Mouse (Mus musculus): ENCODE measurements around the gene Gm49387. TPM values are rescaled to one million over a fixed set of nuclear protein-coding genes. Genes with fewer than 3 reads are reported as not detected.

The Gm49387 gene
- polyA plus RNA-seq (2016; fragmentation: Nextera tagmentation; extraction: Ambion mirVana) = 0.74 and 2.4 TPM in 2 replicates

DNA sequence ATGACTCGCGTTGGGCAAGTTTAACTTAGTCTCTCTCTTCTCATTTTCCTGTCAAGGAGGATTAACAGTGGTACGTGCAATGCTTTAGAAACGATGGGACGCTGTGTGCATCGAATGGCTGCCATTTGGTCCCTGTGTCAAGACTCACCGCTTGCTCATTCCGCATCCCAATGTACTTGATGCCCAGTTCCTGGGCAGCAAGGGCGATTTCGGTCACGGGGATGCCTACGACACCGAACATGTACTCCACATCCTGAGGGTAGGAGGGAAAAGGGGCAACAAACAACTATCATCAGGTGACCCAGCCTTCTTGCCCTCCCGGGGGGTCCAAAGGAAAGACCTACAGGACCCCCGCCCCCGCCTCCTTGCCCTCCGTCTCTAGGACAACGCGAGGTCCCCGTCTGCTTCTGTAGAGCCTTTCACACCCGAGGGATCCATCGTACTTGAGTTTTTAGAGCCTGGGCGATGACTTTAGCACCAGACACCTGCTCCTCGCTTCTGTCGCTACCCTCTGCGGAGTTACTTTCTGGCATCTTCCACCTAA, at the start of gene Gm49387:
Gene Gm49387, minus strand, starts transcription at position 533 of the 544 bp plus-strand sequence.
- peak within 1 kb of the TSS; percentile 73 for H3K4me3 ChIP-seq
- H3K4me1 ChIP-seq = peaks cover 18% of the 10 kb centered on the region
- no peak for DNase-seq (ENCODE audit: low spot score)
- 6% methylated on average over 26 of the region's 26 CpGs for WGBS
- no peaks in the 10 kb centered on the region for H3K9me3 ChIP-seq
- H3K27me3 ChIP-seq (ENCODE audit: insufficient read depth, poor library complexity, severe bottlenecking) = no peaks in the 10 kb centered on the region
- peak within 1 kb of the TSS; percentile 94 for H3K27ac ChIP-seq
- no peaks in the 10 kb centered on the region for H3K36me3 ChIP-seq

DNA sequence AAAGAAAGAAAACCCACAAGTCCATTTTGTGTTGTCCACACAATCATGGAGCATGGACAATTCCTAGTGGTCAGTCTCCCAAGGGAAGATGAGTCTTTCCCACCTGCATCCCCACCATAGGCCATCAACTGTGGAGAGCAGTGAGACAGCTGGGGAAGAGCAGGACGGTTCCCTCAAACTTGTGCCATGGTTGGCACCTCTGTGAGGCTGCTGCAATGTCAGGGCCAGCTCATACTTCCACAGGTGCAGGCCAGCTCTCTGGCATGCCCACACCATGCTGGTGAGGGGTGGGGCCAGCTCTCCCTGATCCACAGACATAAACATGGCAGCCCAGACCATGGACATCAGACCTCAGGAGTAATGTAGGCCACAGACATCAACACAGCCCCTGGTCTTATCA, 45.6 kb upstream of the Gm49387 start:
- Histone ChIP-seq H3K36me3 (no peaks in the 10 kb centered on the region), H3K27ac (no peak overlapping the region), H3K27me3 (ENCODE audit: insufficient read depth, poor library complexity, severe bottlenecking) (no peaks in the 10 kb centered on the region), H3K9me3 (no peaks in the 10 kb centered on the region), H3K4me3 (no peak overlapping the region), H3K4me1 (peaks cover 10% of the 10 kb centered on the region; the same call in 1 of the 2 replicates)
- WGBS = 88% methylated on average over 1 of the region's 1 CpGs
- DNase-seq (ENCODE audit: low spot score) = no peak

DNA sequence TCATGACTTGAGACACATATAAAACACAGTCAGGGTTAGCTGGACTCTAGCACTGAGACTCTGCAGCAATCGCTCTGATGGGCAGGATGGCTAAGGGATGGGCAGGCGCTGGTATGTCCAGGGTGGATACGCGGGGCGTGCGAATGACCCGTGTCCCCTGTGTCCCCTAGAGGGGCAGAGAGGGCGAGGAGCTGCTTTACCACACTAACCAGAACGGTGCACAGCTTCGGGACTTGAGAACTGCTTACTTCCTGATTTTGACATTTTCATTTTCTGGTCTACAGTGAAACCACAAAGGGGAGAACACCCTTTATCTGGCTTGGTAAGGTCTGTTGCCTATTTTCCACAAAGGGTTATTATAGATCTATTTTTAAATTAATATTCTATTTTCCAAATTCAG, 45.0 kb upstream of the Gm49387 start:
- 81% methylated on average over 10 of the region's 10 CpGs for WGBS
- Histone ChIP-seq H3K9me3 (no peaks in the 10 kb centered on the region), H3K27ac (no peak overlapping the region), H3K4me1 (peaks cover 10% of the 10 kb centered on the region; the same call in 1 of the 2 replicates), H3K27me3 (ENCODE audit: insufficient read depth, poor library complexity, severe bottlenecking) (no peaks in the 10 kb centered on the region), H3K36me3 (no peaks in the 10 kb centered on the region), H3K4me3 (no peak overlapping the region)
- no peak for DNase-seq (ENCODE audit: low spot score)

DNA sequence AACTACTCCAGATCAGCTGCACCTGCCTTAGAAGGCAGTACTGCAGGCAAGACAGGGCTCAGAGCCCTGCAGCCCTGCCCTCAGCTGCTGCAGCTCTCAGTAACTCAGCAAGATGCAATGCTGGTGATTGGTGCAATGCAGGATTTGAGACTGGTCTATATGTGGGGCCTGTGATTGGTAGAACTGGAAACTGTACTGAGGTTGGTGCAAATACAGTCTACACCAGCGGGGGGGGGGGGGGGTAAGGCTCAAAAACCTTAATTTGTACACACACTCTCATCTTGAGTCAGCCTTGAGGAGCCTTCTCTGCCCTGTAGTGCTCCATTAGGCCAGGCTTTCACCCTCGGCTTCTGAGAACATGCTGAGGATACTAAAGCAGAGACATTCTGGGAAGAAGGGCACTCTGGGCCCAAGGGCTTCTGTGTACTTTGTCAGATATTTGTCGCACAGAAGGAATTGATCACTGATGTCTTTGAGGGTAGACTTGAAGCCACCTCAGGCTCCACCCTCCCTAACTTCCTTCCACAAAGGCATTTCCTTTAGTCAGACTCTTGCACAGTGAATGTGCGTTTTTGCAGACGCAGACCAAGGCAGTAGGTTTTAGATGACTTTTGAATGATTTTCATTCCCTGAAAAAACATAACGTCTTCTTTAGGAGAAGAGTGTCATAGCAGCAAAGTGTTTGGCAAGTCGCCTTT, 43.8 kb upstream of the Gm49387 start:
- H3K4me1 ChIP-seq = peaks cover 10% of the 10 kb centered on the region; the same call in 1 of the 2 replicates
- no peaks in the 10 kb centered on the region for H3K9me3 ChIP-seq
- H3K4me3 ChIP-seq = no peak overlapping the region
- H3K36me3 ChIP-seq = no peaks in the 10 kb centered on the region
- no peaks in the 10 kb centered on the region for H3K27me3 ChIP-seq (ENCODE audit: insufficient read depth, poor library complexity, severe bottlenecking)
- H3K27ac ChIP-seq = no peak overlapping the region; the same call in 1 of the 2 replicates
- WGBS = 62% methylated on average over 7 of the region's 7 CpGs
- no peak for DNase-seq (ENCODE audit: low spot score)

DNA sequence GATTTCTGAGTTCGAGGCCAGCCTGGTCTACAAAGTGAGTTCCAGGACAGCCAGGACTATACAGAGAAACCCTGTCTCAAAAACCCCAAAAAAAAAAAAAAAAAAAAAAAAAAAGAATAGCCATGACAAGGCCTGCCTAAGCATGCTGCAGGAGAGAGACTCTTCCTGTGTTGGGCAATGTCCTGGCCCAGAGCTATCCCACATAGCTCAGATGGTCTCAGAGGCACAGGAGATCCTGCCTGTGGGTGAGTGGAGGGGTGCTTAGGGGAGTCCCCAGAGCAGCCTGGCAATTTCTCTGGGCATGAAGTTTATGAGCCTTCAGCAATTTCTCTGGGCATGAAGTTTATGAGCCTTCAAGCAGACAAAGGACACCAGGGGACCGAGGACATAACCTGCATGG, 42.9 kb upstream of the Gm49387 start:
- 93% methylated on average over 2 of the region's 2 CpGs for WGBS
- no peaks in the 10 kb centered on the region for H3K27me3 ChIP-seq (ENCODE audit: insufficient read depth, poor library complexity, severe bottlenecking)

DNA sequence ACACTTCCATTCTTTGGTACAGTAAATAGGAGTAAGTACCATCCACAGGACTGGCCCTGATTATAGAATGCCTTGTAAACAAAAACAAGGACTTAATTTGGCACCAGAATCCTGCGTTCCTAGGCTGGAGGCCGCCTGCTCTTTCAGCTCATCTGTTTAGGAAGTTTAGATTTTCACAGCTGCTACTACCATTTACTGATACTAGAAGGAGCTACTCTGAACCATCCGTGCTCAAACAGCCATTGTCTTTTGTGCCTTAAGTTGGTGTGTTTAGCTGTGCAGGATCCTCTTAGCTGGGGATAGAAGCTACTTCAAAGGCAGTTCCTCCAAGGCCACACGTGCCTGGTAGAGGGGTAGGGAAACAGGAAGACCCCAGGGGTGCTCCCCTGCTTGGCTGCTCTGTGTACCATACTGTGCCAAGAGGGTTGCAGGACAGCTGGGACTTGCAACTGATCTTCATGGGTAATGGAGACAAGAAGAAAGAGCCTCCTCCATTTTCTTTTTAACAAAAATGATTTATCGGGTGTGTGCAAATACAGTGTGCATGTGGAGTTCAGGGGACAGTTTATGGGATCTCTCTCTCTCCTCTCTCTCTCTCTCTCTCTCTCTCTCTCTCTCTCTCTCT, 41.4 kb upstream of the Gm49387 start:
- Histone ChIP-seq H3K4me1 (0 out of 2 replicates have a peak, but pooled peaks cover 4% of the 10 kb centered on the region), H3K4me3 (no peak overlapping the region), H3K27ac (no peak overlapping the region), H3K36me3 (no peaks in the 10 kb centered on the region), H3K9me3 (no peaks in the 10 kb centered on the region), H3K27me3 (ENCODE audit: insufficient read depth, poor library complexity, severe bottlenecking) (no peaks in the 10 kb centered on the region)
- DNase-seq (ENCODE audit: low spot score) = no peak
- 57% methylated on average over 5 of the region's 5 CpGs for WGBS

More for the DNA sequence above, 42.9 kb upstream of the Gm49387 start:
- H3K9me3 ChIP-seq = no peaks in the 10 kb centered on the region
- no peak overlapping the region for H3K4me3 ChIP-seq
- H3K27ac ChIP-seq = no peak overlapping the region
- 0 out of 2 replicates have a peak, but pooled peaks cover 4% of the 10 kb centered on the region for H3K4me1 ChIP-seq
- no peak for DNase-seq (ENCODE audit: low spot score)
- no peaks in the 10 kb centered on the region for H3K36me3 ChIP-seq

DNA sequence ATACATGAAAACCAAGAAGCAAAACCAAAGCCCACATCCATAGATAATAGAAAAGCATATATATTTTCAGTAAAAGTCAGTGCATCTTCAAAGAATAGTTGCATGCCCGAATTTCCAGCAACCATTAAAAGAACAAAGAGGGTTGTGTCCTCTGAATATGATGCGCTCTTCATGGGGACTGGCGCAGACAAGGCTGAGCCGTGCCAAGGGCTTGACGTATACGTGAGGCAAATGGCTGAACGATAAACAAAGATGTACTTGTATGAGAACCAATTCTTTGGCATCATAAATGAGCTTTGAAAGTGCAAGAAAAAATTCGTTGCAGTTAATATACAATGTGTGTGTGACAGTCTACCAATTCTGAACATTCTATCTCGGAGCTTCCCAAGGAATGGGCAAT, 40.6 kb upstream of the Gm49387 start:
- 0 out of 2 replicates have a peak, but pooled peaks cover 4% of the 10 kb centered on the region for H3K4me1 ChIP-seq
- H3K9me3 ChIP-seq = no peaks in the 10 kb centered on the region
- H3K27ac ChIP-seq = no peak overlapping the region
- no peak for DNase-seq (ENCODE audit: low spot score)
- H3K4me3 ChIP-seq = no peak overlapping the region
- WGBS = 86% methylated on average over 9 of the region's 9 CpGs
- H3K27me3 ChIP-seq (ENCODE audit: insufficient read depth, poor library complexity, severe bottlenecking) = no peaks in the 10 kb centered on the region
- no peaks in the 10 kb centered on the region for H3K36me3 ChIP-seq

DNA sequence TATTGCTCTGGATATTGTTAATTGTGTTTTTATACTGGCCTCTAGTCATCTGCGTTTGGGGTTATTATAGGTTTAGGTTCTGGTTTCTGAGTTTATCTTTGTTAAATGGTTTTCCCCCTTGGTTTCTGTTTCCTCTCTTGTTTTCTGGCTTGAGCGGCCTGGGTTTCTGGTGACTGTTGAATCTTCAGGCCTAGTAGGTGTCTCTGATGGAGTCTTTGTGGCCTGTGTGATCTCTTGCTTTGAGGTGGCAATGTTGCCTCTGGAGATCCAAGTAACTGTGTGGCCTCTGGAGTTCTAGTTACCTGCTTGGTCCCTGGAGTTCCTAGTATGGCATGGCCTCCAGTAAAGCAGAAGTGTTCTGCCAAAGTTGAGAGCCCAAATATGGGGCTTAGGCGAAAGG, 40.0 kb upstream of the Gm49387 start:
- no peak overlapping the region for H3K4me3 ChIP-seq
- no peak overlapping the region for H3K27ac ChIP-seq
- 0 out of 2 replicates have a peak, but pooled peaks cover 4% of the 10 kb centered on the region for H3K4me1 ChIP-seq
- no peak for DNase-seq (ENCODE audit: low spot score)
- H3K9me3 ChIP-seq = no peaks in the 10 kb centered on the region
- H3K27me3 ChIP-seq (ENCODE audit: insufficient read depth, poor library complexity, severe bottlenecking) = no peaks in the 10 kb centered on the region
- no peaks in the 10 kb centered on the region for H3K36me3 ChIP-seq
- WGBS = 84% methylated on average over 3 of the region's 3 CpGs

DNA sequence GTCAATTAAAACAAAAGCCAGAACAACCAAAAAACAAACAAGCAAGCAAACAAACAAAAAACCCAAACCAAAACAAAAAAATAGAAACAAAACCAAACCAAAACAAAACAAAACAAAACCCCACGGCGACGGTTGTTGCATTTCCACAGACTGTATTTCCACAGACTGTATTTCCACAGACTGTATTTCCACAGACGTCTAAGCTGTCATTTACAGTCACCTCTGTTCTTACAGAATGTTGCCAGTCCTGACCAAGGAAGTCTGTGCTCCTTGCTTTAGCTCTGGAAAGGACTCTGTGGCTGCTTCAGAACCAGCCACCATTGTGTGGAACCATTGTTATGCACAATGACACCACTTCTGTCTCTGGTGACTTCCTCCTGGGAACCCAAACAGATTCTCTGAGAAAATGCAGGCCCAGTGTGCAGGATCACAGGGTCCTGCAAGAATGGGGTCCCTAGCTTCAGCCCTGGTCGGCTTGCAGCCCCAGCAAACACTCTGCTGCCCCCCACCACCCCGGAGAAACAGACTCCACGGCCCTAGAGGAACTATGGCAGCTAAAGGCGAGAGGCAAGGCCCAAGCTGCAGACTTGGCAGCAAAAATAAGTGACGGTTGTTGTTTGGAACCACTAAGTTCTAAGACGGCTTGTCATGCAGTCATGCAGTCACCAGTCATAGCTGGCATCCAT, 31.1 kb upstream of the Gm49387 start:
- Histone ChIP-seq H3K27me3 (ENCODE audit: insufficient read depth, poor library complexity, severe bottlenecking) (no peaks in the 10 kb centered on the region), H3K36me3 (peaks cover 11% of the 10 kb centered on the region), H3K9me3 (no peaks in the 10 kb centered on the region), H3K4me3 (no peak overlapping the region), H3K27ac (peak overlapping the region; percentile 52; the same call in 1 of the 2 replicates), H3K4me1 (peaks cover 8% of the 10 kb centered on the region)
- WGBS = 72% methylated on average over 10 of the region's 10 CpGs
- DNase-seq (ENCODE audit: low spot score) = no peak

DNA sequence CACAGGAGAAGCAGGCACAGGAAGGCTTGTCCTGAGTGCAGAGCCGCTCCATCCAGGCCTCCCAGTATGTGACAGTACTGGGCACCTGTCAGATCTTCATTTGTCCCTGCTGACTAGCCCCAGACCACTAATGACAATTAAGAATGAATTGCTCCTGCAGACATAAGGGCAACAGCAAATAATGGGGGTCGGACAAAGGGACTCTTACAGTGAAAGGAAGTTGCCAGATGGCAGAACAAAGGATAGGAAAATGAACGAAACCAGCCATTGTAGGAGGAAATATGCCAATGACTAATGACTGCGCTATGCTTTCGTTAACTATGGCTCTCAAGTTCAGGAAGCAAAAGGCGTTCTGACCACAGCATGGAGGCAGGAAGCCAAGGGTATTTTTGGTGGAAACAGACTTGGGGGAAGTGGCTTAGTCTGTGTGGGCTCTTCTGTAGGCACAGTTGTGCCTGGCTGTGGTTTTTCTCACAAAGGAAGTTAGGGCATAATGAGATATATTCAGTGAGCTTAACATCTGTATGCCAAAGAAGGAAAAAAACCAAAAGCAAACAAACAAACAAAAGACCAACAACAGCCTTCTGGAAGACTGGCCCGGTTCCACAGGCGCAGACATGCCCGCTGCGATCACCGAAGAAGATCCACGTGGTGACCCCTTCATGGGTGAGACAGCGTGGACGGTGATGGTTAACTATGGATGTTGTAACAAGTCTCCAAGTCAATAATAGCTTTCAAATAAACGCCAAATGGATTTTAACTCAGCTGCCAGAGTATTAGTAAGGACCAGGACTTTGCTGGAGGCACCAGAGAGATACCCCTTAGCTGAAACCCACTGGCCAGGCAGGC, 29.2 kb upstream of the Gm49387 start:
- peak; percentile 53 for DNase-seq (ENCODE audit: low spot score)
- Histone ChIP-seq H3K27me3 (ENCODE audit: insufficient read depth, poor library complexity, severe bottlenecking) (no peaks in the 10 kb centered on the region), H3K9me3 (no peaks in the 10 kb centered on the region), H3K36me3 (peaks cover 13% of the 10 kb centered on the region), H3K4me1 (peaks cover 16% of the 10 kb centered on the region), H3K27ac (peak overlapping the region; percentile 36; the same call in 1 of the 2 replicates), H3K4me3 (no peak overlapping the region)
- 81% methylated on average over 15 of the region's 15 CpGs for WGBS

DNA sequence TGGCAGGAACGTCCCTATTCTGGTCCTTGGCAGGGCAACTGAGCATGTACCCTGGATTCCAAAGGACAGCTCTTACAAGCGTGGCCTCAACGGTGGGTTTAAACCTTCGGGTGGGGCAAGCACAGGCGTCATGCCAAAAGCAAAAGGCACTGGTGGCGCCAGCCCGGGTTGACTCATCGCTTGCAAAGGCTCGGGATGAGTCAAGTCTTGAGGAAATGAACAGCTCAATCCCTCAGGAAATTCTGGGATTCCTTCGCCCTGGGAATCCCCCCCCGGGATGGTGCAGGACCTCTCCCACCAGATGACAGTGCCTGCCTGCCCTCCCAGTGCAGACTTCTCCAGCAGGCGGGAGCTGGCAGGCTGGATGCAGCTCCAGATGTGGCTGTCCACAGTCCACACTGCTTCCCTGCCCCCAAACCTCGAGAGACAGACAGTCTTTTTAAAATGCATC, 28.5 kb upstream of the Gm49387 start:
- 64% methylated on average over 13 of the region's 13 CpGs for WGBS

DNA sequence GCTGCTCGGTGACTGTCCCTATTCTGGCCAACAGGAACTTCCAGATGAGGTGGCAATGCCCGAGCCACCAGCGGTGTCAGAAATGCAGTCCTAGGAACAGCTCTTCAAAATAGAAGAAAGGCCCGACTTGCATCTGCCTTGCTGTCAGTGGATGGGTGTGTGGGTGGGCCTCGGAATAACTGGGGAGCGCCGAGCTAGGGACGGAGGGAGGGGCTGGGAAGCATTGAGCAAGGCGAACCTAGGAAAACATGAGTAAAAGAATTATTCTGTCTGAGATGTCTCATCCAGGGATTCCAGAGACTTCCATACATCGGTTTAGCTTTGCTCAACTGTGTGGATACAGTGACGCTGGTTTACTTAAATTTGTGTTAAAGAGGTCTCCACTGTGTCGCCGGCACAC, 27.6 kb upstream of the Gm49387 start:
- H3K27ac ChIP-seq = 0 out of 2 replicates have a peak overlapping the region, but pooled peaks have one; percentile 32
- DNase-seq (ENCODE audit: low spot score) = no peak
- H3K9me3 ChIP-seq = no peaks in the 10 kb centered on the region
- peaks cover 25% of the 10 kb centered on the region for H3K4me1 ChIP-seq
- peaks cover 13% of the 10 kb centered on the region for H3K36me3 ChIP-seq
- no peaks in the 10 kb centered on the region for H3K27me3 ChIP-seq (ENCODE audit: insufficient read depth, poor library complexity, severe bottlenecking)
- no peak overlapping the region for H3K4me3 ChIP-seq
- WGBS = 83% methylated on average over 13 of the region's 13 CpGs

More for the DNA sequence above, 28.5 kb upstream of the Gm49387 start:
- Histone ChIP-seq H3K4me1 (peaks cover 18% of the 10 kb centered on the region), H3K4me3 (no peak overlapping the region), H3K9me3 (no peaks in the 10 kb centered on the region), H3K27ac (peak overlapping the region; percentile 32; the same call in 1 of the 2 replicates), H3K36me3 (peaks cover 13% of the 10 kb centered on the region), H3K27me3 (ENCODE audit: insufficient read depth, poor library complexity, severe bottlenecking) (no peaks in the 10 kb centered on the region)
- DNase-seq (ENCODE audit: low spot score) = no peak
